Mouse (Mus musculus): Measurements from ENCODE around the gene Rsl24d1. TPM values are rescaled to one million over a fixed set of nuclear protein-coding genes. Genes with fewer than 3 reads are reported as not detected.
A peak's percentile ranks its signal among the peaks of the same experiment; 100 is the strongest.
"Not testable (repeated sequence)": the region's sequence is repeated elsewhere in the genome, so short reads cannot be mapped to it uniquely, and the experiment has no call there.

Rsl24d1 gene
- polyA plus RNA-seq, 1 experiment from 2014 or later: 145 TPM

DNA sequence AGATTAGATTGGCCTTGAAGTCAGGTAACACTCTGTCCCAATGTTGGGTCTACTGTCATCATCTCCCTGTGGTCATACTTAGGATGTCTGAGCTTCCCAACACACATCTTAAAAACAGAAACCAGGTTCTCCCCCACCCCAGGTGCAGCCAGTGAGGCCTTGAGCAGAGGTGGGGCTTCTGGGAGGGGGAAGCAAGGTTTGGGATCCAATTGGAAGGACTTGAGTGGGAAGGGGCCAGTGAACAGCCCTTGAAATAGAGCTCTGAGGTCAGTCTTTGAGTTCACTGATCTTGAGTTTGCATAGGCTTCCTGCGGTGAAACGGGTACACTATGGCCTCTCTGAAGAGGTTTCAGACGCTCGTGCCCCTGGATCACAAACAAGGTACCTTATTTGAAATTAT lies 11.0 kb upstream of the Rsl24d1 start, which contains the start of gene Gm20509:
Gene Gm20509 (plus strand): TSS at position 290 of the 400 bp plus-strand sequence.
- Histone ChIP-seq H3K4me2 (peak within 1 kb of the TSS; percentile 90), H3K9me3 (no peaks in the 10 kb centered on the region), H3K9ac (replicated peaks) (peak within 1 kb of the TSS; percentile 66), H3K36me3 (no peaks in the 10 kb centered on the region), H3K27ac (no peak within 1 kb of the TSS), H3K27me3 (peaks cover 52% of the 10 kb centered on the region), H3K4me1 (replicated peaks) (peaks cover 10% of the 10 kb centered on the region), H3K4me3 (replicated peaks) (peak within 1 kb of the TSS; percentile 49)
- 94% methylated on average over 4 of the region's 4 CpGs for WGBS
- no peak for ATAC-seq (ENCODE audit: insufficient number of reproducible peaks, insufficient read depth, low FRiP score, low TSS enrichment, low read depth)

DNA sequence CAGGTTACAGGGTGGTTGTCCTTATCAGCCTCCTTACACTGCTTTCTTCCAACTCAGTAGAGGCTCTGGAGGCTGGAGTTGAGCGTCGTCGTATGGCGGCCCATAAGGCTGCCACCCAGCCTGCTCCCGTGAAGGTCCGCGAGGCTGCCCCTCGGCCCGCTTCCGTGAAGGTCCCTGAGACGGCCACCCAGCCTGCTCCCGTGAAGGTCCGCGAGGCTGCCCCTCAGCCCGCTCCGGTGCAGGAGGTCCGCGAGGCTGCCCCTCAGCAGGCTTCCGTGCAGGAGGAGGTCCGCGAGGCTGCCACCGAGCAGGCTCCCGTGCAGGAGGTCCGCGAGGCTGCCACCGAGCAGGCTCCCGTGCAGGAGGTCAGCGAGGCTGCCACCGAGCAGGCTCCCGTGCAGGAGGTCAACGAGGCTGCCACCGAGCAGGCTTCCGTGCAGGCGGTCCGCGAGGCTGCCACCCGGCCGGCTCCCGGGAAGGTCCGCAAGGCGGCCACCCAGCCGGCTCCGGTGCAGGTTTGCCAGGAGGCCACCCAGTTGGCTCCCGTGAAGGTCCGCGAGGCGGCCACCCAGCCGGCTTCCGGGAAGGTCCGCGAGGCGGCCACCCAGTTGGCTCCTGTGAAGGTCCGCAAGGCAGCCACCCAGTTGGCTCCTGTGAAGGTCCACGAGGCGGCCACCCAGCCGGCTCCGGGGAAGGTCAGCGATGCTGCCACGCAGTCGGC lies 9.9 kb upstream of the Rsl24d1 start:
- no peak overlapping the region for H3K27ac ChIP-seq
- peak overlapping the region; percentile 49 for H3K4me3 ChIP-seq (replicated peaks)
- peaks cover 52% of the 10 kb centered on the region for H3K27me3 ChIP-seq
- H3K4me2 ChIP-seq: peak overlapping the region; percentile 90
- H3K4me1 ChIP-seq (replicated peaks): peaks cover 10% of the 10 kb centered on the region
- no peaks in the 10 kb centered on the region for H3K9me3 ChIP-seq
- 5% methylated on average over 60 of the region's 60 CpGs for WGBS
- no peaks in the 10 kb centered on the region for H3K36me3 ChIP-seq
- H3K9ac ChIP-seq (replicated peaks): peak overlapping the region; percentile 66
- ATAC-seq (ENCODE audit: insufficient number of reproducible peaks, insufficient read depth, low FRiP score, low TSS enrichment, low read depth): peak; percentile 62; the same call in 1 of the 2 replicates

DNA sequence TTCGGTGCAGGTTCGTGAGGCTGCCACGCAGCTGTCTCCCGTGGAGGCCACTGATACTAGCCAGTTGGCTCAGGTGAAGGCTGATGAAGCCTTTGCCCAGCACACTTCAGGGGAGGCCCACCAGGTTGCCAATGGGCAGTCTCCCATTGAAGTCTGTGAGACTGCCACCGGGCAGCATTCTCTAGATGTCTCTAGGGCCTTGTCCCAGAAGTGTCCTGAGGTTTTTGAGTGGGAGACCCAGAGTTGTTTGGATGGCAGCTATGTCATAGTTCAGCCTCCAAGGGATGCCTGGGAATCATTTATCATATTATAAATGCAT lies 9.4 kb upstream of the Rsl24d1 start:
- Histone ChIP-seq H3K4me1 (replicated peaks) (peaks cover 10% of the 10 kb centered on the region), H3K4me2 (peak overlapping the region; percentile 90), H3K36me3 (no peaks in the 10 kb centered on the region), H3K4me3 (replicated peaks) (peak overlapping the region; percentile 49), H3K27ac (no peak overlapping the region), H3K27me3 (peaks cover 52% of the 10 kb centered on the region), H3K9ac (replicated peaks) (peak overlapping the region; percentile 66), H3K9me3 (no peaks in the 10 kb centered on the region)
- ATAC-seq (ENCODE audit: insufficient number of reproducible peaks, insufficient read depth, low FRiP score, low TSS enrichment, low read depth): no peak
- WGBS: 29% methylated on average over 5 of the region's 5 CpGs

DNA sequence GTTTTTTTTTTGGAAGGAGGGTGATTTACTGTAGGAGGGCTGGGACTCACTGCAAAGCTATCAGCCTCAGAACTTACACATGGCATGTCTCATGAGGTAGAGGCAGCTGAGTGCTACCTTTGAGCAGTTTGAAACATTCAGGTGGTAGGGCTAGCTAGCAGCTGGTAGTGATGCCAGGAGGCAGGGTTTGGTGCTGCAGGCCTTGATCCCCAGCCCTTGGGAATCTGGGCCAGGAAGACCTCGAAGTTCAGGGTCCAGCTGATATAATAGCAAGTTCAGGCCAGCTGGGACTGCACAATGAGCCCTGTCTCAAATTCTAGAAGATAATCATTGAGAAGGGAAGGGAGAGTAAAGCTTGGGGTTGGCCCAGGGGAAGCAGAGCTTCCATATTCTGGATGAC lies 8.1 kb upstream of the Rsl24d1 start:
- no peaks in the 10 kb centered on the region for H3K36me3 ChIP-seq
- H3K27ac ChIP-seq: no peak overlapping the region
- no peak overlapping the region for H3K4me3 ChIP-seq (replicated peaks)
- no peak overlapping the region for H3K9ac ChIP-seq (replicated peaks)
- peaks cover 10% of the 10 kb centered on the region for H3K4me1 ChIP-seq (replicated peaks)
- H3K4me2 ChIP-seq: no peak overlapping the region
- 68% methylated on average over 1 of the region's 1 CpGs for WGBS
- no peaks in the 10 kb centered on the region for H3K9me3 ChIP-seq
- H3K27me3 ChIP-seq: peaks cover 52% of the 10 kb centered on the region
- ATAC-seq (ENCODE audit: insufficient number of reproducible peaks, insufficient read depth, low FRiP score, low TSS enrichment, low read depth): no peak

DNA sequence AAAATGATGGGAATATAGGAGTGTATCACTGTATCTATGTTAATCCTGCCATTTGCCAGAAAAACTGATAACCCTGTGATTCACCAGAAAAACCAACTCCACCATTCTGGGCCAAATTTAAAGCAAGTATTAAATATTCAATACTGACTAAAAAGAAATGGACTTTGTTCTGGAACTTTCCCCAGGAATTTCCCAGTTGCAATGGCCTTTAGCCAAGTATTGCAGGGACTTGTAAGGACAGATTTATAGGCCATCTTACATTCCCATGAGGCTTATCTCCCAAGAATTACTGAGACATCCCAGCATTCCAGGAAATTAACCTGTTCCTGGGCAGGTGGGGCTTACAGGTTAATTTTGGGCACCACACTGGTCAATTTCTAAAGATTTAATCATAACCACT lies 7.5 kb upstream of the Rsl24d1 start:
- Histone ChIP-seq H3K4me1 (replicated peaks) (peaks cover 10% of the 10 kb centered on the region), H3K4me2 (no peak overlapping the region), H3K4me3 (replicated peaks) (no peak overlapping the region), H3K27ac (no peak overlapping the region), H3K9ac (replicated peaks) (no peak overlapping the region), H3K36me3 (no peaks in the 10 kb centered on the region), H3K27me3 (peaks cover 52% of the 10 kb centered on the region), H3K9me3 (no peaks in the 10 kb centered on the region)
- no peak for ATAC-seq (ENCODE audit: insufficient number of reproducible peaks, insufficient read depth, low FRiP score, low TSS enrichment, low read depth)

DNA sequence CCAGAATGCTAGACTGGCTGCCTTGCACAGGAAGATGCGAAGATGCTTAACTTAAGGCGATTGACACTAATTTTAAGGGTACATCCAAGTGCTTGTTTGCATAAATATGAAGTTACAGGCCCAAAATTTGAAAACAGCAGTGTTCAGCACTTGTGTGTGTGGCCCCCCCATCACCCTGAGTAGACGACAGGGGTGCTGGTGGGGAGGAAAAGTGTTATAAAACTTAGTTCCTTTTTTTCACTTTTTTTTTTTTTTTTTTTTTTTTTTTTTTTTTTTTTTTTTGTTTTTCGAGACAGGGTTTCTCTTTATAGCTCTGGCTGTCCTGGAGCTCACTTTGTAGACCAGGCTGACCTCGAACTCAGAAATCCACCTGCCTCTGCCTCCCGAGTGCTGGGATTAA lies 3.5 kb downstream of the Rsl24d1 start:
- H3K27ac ChIP-seq; H3K9ac ChIP-seq (replicated peaks); H3K9me3 ChIP-seq; ATAC-seq (ENCODE audit: insufficient number of reproducible peaks, insufficient read depth, low FRiP score, low TSS enrichment, low read depth); H3K4me1 ChIP-seq (replicated peaks); H3K27me3 ChIP-seq; H3K4me2 ChIP-seq; H3K4me3 ChIP-seq (replicated peaks): not testable (repeated sequence)
- peaks cover 58% of the 10 kb centered on the region for H3K36me3 ChIP-seq
- WGBS: 94% methylated on average over 5 of the region's 6 CpGs

DNA sequence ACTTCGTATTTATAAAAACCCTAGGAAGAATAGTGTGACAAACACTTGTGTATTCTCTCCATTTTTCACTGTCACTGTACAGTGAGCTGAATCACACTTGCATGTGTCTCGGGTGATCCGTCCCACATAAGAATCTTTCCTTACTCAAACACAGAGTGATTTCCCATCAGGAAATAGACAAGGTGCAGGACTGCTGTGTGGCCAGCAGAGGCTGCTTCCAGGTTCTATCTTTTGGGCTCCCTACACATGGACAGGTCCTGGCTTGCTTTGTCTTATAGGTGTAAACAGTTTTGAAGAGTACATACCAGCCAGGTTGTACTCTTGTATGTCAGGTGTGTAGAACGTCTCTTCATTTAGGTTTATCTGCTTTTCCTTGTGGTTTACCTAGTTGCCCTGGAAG lies 4.8 kb downstream of the Rsl24d1 start:
- H3K36me3 ChIP-seq: peaks cover 68% of the 10 kb centered on the region
- H3K9ac ChIP-seq (replicated peaks): no peak overlapping the region
- H3K27ac ChIP-seq: no peak overlapping the region
- no peak overlapping the region for H3K4me2 ChIP-seq
- no peak overlapping the region for H3K4me3 ChIP-seq (replicated peaks)
- 83% methylated on average over 4 of the region's 4 CpGs for WGBS
- peaks cover 8% of the 10 kb centered on the region for H3K4me1 ChIP-seq (replicated peaks)
- ATAC-seq (ENCODE audit: insufficient number of reproducible peaks, insufficient read depth, low FRiP score, low TSS enrichment, low read depth): no peak
- no peaks in the 10 kb centered on the region for H3K9me3 ChIP-seq
- H3K27me3 ChIP-seq: no peaks in the 10 kb centered on the region

DNA sequence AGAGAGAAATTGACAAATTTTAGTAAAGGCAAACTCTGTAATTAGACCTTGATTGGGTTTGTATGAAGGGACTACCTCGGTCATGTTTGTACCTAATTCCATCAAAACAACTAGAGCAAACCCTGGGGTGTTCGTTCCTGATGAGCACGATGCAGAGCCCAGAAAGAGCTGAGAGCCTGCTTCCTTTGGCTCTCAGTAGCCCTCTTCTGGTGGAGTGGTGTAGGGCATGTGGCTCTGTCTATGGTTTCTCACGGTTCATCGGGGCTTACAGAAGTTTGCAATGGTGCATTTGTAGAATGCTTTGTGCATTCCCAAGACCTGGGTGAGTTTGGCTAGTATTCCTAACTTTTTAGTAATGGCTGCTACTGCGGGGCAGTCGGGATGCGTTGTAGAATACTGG lies 8.5 kb downstream of the Rsl24d1 start:
- Histone ChIP-seq H3K27ac (no peak overlapping the region), H3K9ac (replicated peaks) (no peak overlapping the region), H3K4me3 (replicated peaks) (no peak overlapping the region), H3K27me3 (no peaks in the 10 kb centered on the region), H3K4me1 (replicated peaks) (no peaks in the 10 kb centered on the region), H3K9me3 (no peaks in the 10 kb centered on the region), H3K4me2 (no peak overlapping the region), H3K36me3 (peaks cover 87% of the 10 kb centered on the region)
- ATAC-seq (ENCODE audit: insufficient number of reproducible peaks, insufficient read depth, low FRiP score, low TSS enrichment, low read depth): no peak
- 85% methylated on average over 8 of the region's 8 CpGs for WGBS

DNA sequence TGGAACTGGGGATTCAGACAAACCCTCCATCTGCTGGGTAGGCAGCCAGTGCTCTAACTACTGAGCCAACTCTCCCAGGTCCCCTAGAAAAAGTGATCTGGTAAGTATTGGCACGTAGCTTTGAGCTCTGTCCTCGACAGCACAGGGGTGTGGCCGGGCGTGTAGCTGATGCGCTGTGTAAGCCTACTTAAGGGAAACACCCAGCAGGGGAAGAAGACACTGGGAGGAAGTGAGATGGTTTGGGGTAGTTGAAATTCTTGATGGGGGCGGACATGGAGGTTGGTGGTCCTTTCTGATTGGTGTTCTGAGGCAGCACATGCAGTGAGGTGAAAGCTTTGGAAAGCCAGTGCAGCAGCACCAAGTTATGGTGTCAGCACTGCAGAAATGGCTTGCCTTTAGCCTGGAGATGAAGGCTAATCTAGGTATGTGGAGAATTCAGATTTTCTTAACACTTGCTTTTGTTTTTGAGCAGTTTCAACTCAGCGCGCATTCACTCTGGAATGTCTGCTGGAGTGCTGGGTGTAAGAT lies 11.9 kb downstream of the Rsl24d1 start:
- WGBS: 94% methylated on average over 8 of the region's 8 CpGs
- peaks cover 95% of the 10 kb centered on the region for H3K36me3 ChIP-seq

DNA sequence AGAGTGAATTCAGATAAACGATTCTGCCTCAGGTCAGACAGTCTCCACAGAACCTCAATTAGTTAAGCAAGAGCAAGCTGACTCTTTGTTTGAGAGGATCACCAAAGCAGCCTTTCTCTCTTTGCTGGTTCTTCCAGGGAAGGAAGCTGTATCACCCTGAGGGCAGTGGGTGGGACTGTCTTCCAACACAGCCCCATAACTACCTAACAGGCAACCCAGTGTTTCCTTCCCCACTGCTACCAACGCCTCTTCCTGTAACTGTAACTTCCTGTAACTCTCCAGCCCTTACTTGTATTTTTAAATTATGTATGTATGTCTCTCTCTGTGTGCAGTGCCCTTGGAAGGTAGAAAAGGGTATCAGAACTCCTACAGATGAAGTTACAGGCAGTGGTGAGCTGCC lies 14.2 kb downstream of the Rsl24d1 start:
- no peak for ATAC-seq (ENCODE audit: insufficient number of reproducible peaks, insufficient read depth, low FRiP score, low TSS enrichment, low read depth)
- Histone ChIP-seq H3K4me2 (no peak overlapping the region), H3K4me1 (replicated peaks) (no peaks in the 10 kb centered on the region), H3K27me3 (no peaks in the 10 kb centered on the region), H3K36me3 (peaks cover 85% of the 10 kb centered on the region), H3K27ac (no peak overlapping the region), H3K4me3 (replicated peaks) (no peak overlapping the region), H3K9ac (replicated peaks) (no peak overlapping the region), H3K9me3 (no peaks in the 10 kb centered on the region)
- 89% methylated on average over 2 of the region's 2 CpGs for WGBS

More for the DNA sequence above, 11.9 kb downstream of the Rsl24d1 start:
- Histone ChIP-seq H3K4me1 (replicated peaks) (no peaks in the 10 kb centered on the region), H3K4me3 (replicated peaks) (no peak overlapping the region), H3K4me2 (no peak overlapping the region), H3K9me3 (no peaks in the 10 kb centered on the region), H3K9ac (replicated peaks) (no peak overlapping the region), H3K27me3 (no peaks in the 10 kb centered on the region), H3K27ac (no peak overlapping the region)
- no peak for ATAC-seq (ENCODE audit: insufficient number of reproducible peaks, insufficient read depth, low FRiP score, low TSS enrichment, low read depth)

DNA sequence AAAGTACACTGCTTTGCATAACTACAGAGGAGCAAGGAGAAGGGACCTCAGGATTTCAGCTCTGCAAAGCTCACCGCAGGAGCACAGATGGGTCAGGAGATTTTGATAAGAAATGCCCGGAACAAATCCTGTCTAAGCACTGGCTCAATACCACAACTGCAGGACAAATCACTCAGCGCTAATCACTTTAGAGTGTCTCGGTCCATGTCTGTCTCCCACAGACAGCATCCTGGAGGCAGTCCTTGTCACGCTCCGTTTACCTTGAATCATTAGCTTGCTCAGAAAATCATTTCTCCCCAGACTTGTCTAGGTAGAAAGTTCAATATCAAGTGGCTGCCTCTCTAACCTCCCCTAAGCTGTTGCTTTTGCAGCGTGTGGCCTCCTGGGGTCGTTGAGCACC lies 16.6 kb downstream of the Rsl24d1 start:
- Histone ChIP-seq H3K27me3 (no peaks in the 10 kb centered on the region), H3K4me2 (no peak overlapping the region), H3K9me3 (no peaks in the 10 kb centered on the region), H3K27ac (no peak overlapping the region), H3K36me3 (peaks cover 63% of the 10 kb centered on the region), H3K4me3 (replicated peaks) (no peak overlapping the region), H3K4me1 (replicated peaks) (no peaks in the 10 kb centered on the region), H3K9ac (replicated peaks) (no peak overlapping the region)
- no peak for ATAC-seq (ENCODE audit: insufficient number of reproducible peaks, insufficient read depth, low FRiP score, low TSS enrichment, low read depth)
- 86% methylated on average over 8 of the region's 8 CpGs for WGBS

DNA sequence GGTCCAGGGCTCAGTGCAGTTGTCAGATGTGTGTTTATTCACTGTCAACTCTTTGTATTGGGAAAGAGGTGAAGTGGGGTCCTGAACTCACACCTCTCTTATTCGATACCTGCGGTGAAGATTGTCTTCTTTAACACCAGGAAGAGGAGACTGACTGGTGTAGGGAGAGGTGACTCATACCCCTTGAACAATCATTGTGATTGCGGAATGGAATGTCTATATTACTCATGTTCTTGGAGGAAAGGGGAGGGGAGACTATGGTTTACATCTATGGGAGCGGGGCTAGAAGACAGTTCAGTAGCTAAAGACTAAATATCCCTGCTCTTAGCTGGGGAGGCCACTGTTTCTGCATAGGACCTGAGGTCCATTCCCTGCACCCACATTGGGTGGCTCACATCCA lies 17.3 kb downstream of the Rsl24d1 start:
- Histone ChIP-seq H3K27me3 (no peaks in the 10 kb centered on the region), H3K9me3 (no peaks in the 10 kb centered on the region), H3K9ac (replicated peaks) (no peak overlapping the region), H3K27ac (no peak overlapping the region), H3K4me1 (replicated peaks) (no peaks in the 10 kb centered on the region), H3K4me3 (replicated peaks) (no peak overlapping the region), H3K36me3 (peaks cover 57% of the 10 kb centered on the region), H3K4me2 (no peak overlapping the region)
- WGBS: 92% methylated on average over 4 of the region's 4 CpGs
- no peak for ATAC-seq (ENCODE audit: insufficient number of reproducible peaks, insufficient read depth, low FRiP score, low TSS enrichment, low read depth)
